Mouse (Mus musculus) ovary, postnatal 36 days (tissue): ENCODE data around the gene Aspscr1.

Experiments
- DNase-seq: peaks from one replicate; pipeline ENCODE4 v3.0.0; 2022; ENCODE audit warnings: low spot score, mixed read lengths

The Aspscr1 gene

DNA sequence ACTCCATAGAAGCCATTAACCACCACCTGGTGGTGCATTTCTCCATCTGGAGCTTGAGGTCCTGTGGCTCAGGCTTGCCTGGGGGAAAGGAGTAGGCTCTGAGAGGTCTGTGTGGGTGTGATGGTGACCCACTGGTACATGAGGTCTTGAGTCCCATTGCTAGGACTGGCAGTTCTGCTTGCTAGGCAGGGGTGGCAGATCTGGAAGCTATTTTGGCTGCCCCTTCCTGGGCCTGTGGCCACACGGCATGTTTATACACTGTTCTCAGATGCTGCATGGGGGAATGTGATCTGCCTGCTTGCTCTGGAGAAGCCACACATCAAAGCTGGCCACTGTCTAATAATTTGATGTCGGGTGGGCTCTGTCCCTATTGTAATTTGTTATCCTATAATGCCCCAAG lies 11.3 kb downstream of the Aspscr1 start:
- no peak for DNase-seq

DNA sequence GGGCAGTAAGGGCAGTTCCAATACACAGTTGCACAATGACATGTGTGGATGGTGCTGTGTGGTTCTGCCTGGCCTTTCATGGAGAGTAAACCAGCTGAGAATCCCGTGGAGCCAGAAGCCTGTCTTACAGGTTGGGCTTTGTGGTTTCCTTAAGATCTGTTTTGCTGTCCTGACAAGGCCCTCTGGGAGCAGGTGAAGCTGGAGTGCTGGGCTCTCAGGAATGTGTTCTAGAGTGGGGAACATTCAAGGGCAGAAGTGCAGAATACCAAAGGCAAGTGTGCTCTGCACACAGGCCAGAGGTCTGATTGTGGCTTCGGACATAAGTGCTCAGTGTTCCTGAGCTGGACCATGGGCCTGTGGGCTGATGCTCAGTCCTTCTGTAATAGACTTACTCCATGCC lies 11.9 kb downstream of the Aspscr1 start:
- no peak for DNase-seq

GRCm38 (mm10) chr11:120686650-120687272 lies 14.0 kb downstream of the Aspscr1 start:
- DNase-seq, result no peak

DNA sequence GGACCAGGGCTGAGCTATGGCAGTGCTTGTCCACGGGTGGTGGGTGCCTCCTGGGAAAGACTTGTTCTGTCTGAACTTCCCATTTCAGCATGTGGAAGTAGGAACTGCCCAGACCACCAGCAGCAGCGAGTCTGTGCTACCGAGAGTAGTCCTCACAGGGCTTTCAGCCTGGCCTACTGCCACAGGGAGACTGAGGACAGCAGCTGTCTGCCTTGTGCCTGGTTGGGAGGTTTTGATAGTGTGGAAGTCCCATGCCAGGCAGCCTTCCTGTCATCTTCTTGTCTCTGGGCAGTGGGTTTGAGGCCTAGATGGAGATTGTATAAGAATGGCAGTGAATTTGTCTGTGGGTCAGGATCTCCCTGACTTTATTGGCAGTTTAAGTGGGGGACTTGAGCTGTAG lies 16.6 kb downstream of the Aspscr1 start:
- DNase-seq, result no peak

DNA sequence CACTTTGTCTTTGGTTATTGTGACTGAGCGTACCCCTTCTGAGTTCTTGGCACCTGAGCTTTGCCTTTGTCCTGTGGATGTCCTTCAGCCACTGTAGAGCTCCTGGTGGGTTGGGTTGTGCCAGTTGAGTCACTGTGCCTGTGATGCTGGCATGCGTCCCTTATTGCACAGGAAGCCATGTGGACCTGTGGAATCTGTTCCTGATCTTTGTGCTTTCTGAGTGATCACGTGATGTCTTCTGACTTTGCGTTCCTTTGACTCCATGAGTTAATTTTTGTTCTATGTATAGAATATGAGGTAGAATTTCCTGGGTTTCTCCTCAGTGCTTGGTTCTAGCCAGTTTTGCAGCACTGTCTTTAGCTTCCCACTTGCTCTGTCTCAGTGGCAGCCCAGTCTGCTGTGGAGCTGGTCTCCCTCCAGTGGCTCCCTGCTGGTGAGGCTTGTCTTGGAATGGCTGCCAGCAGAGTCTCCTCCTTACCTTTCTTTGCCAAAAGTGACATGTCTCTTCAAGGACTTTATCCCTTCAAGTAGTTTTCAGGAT lies 19.8 kb downstream of the Aspscr1 start:
- no peak for DNase-seq

- DNase-seq, result no peak
These were observed 20.7 kb downstream of the Aspscr1 start for GRCm38 (mm10) chr11:120693461-120693860.

DNA sequence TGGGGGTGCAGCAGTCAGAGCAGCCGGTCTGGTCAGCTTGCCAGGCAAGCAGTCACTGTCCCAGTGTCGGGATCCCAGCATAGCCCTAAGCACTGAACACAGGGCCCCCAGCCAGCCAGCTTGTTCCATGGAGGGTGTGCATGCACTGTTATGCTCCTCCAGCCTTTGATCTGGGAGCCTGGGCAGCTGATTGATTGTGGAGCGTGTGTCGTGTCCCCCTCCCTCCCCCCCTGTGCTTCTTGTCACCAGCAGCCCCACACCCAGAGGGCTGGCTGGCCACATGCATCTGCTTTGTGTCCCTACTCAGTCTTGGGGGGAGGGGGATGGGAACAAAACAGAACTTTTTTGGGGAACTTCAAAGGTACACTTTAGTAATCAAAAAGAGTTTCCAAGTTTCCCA lies 22.4 kb downstream of the Aspscr1 start:
- no peak for DNase-seq

DNA sequence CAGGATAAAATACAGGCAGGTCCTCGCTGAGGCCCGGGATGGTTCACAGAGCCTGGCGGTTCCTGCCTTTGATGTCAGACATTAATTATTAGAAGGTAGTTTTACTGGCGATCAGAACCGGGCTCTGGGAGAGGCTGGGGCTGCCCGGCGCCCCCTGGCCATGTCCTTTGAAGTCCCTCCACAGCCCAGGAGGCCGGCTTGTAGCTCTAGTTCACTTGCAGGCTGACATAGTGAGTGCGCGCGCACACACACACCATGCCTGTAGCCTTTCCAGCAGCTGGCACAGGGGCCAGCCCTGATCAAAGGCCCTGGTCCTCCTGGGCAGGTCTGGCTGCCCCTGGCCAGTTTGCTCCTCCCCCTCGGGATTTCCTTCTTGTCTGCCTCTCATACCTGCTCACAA lies 22.9 kb downstream of the Aspscr1 start:
- no peak for DNase-seq

GRCm38 (mm10) chr11:120696568-120696967 lies 23.8 kb downstream of the Aspscr1 start:
- DNase-seq, result no peak

GRCm38 (mm10) chr11:120697741-120698140 lies 25.0 kb downstream of the Aspscr1 start:
- DNase-seq, result peak; percentile 41

DNA sequence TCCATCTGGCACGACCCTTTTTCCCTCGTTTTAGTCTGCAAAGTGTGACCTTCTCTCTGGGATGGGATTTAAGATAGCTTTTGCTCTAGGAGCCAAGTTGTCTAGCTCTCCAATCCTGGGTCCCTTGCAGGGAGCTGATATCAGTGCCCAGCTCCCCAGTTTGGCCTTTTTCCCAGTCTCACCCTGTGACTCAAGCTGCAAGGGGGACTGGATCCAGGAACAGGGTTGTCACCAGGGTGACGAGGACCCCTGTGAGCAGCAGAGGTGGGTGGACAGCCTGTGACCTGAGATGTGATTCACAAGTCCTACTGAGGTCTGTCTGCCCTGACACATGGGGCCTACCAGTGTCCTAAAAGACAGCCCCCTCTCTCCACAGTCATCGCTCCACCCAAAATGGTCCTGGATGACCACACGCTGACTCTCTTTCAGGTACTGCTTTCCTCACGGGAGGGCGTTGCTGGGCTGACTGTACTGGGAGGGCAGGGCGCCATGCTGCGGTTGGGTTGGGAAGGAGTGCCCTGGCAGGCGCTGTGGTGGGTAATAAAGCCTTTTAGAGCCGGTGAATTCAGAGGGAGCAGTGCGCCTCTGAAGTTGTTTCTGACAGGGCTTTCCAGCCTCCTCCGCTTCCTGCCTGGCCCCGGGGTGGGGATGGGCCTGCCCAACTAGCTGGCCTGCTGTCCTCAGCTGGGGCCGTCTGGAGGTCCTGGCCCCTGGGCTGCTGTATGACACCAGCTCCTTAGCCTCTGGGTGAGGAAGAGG lies 31.1 kb downstream of the Aspscr1 start:
- peak; percentile 33 for DNase-seq

- no peak for DNase-seq
These were observed 31.9 kb downstream of the Aspscr1 start for GRCm38 (mm10) chr11:120704486-120705325.

DNA sequence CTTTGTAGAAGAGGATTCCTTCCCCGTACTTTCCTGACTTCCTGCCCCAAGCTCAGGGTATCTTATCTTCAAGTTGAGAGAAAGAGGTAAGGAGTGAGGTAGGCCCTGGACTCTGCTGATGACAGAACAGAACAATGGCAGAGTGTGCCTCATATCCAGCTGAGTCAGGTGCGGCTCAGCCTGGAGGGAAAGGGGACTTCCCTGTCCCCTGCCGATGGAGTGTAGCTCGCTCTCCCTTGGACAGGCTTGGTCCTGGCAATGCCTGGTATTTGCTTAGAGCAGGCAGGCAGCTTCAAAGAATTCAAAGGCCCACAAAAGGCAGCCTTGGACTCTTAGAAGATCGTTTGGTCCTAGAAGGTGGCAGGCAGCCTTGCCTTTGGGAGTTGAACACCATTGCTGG lies 33.3 kb downstream of the Aspscr1 start:
- DNase-seq, result no peak

- no peak for DNase-seq
These were observed 34.5 kb downstream of the Aspscr1 start for GRCm38 (mm10) chr11:120707225-120707624.

- no peak for DNase-seq
These were observed 35.2 kb downstream of the Aspscr1 start for GRCm38 (mm10) chr11:120707969-120708368.

- DNase-seq, result no peak
These were observed 36.8 kb downstream of the Aspscr1 start for GRCm38 (mm10) chr11:120709551-120709950.

GRCm38 (mm10) chr11:120710672-120711071 lies 37.9 kb downstream of the Aspscr1 start:
- DNase-seq, result no peak

DNA sequence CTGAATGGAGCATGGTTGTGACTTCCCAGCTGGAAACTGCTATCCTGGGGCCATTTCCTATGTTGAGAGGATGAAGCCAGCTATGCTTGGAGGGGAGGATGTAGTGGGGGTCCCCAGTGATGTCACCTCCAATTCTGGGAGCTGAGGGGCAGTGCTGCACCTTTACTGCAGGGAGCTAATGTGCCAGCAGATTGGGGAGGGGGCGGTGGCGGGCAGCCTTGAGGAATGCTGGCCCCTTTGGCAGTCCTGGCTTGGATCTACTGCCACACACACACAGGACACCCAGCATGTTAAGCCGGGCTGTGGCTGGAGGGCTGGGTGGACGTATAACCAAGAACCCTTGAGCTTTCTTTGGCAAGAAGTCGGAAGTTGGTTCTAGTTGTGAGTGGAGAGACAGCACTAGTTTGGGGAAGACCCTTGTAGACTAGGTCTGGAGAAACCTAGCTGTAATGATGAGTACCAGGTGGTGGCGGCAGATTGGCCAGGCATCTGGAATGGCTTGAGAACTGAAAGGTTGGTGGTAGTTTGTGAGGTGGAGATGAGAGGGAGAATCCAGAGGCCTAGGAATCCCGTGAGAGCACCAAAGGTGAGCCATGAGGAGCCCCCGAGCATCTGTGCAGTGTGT lies 39.3 kb downstream of the Aspscr1 start:
- no peak for DNase-seq

DNA sequence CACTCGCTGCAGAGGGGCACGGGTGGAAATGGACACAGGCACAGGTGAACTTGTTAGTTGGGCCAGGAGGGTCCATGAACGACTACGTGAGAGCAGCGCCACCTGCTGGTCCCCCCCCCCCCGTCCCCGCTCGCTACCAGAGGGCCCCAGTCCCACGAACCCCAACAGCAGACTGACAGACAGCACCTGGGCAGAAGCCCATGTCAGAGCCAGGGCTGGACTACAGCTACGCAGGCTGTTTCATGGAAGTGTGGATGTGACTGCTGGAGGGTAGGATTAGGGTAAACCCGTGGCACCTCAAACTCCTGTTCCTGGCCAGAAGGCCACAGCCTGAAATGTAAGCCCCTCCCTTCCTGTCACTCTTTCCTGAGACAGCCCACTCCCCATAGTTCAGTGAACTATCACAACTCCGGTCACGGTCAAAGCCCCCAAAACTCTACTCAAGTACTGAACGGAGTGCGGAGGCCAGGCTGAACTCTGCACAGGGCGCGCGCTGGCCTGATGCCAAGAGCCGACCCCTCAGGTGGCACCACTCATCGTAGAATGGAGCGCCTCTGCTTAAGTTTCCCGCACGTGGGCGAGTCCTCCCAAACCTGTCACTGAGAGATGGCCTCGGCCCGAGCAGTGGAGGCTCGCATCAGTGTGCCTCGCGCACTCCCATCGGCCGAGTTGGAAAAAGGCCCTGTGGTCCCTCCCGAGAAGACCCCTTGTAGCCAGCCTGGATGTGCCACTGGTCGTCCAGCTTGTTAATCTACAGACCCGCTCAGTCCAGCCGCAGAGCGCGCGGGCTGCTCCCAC lies 40.2 kb downstream of the Aspscr1 start:
- peak; percentile 55 for DNase-seq

DNA sequence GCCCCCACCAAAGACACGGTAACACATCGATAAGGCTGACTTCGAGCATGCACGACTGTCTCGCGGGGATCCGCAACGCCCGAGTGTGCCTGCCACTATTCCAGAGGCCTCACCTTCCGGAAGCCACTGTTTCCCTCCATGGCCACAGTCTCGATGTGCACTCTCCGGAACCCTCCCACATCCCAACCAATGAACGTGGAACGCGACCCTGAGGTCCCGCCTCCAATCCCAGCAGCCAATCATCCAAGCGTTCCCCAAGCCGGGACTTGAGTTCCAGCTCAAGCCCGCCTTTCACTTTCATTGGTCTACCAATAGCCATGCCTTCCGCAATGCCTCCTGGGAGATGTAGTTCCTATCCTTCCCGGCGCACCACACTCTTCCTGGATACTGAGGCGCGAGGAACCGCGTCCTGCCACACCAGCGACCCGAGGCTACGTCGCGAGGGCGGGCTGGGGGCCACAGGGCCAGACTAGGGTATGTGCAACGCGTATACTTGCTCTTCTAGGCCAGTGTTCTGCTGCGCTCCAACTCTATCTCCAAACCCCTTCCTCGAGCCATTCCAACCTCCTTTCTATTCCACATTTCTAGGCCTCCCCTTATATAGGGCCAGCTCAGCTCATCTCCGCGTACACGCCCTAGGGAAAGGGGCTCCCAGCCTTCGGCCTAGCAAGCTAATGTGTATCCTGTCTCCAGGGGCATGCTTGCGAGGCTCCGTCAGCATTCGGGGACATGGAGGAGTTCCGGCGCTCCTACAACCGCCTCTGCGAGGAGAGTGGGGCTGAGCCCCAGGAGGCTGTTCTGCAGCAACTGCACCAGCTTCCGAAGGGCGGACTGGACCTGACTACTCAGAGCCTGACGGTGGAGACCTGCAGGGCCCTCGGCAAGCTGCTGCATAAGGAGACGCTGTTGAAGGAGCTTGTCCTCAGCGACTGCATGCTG lies 41.1 kb downstream of the Aspscr1 start, which contains the start of the genes Cenpx and Lrrc45:
Cenpx (minus strand) TSS at position 159 of the 939 bp plus-strand sequence.
Lrrc45 (plus strand) TSS at position 346 of the 939 bp plus-strand sequence.
- DNase-seq, result peak; percentile 95
